Mouse (Mus musculus): ENCODE results near the gene Abcc5. TPM values are rescaled to one million over a fixed set of nuclear protein-coding genes. Genes with fewer than 3 reads are reported as not detected.
"Not testable (repeated sequence)": the region's sequence is repeated elsewhere in the genome, so short reads cannot be mapped to it uniquely, and the experiment has no call there.

The Abcc5 gene
- polyA plus RNA-seq, 2 experiments from 2014 or later, result 36.6 to 41.9 TPM

DNA sequence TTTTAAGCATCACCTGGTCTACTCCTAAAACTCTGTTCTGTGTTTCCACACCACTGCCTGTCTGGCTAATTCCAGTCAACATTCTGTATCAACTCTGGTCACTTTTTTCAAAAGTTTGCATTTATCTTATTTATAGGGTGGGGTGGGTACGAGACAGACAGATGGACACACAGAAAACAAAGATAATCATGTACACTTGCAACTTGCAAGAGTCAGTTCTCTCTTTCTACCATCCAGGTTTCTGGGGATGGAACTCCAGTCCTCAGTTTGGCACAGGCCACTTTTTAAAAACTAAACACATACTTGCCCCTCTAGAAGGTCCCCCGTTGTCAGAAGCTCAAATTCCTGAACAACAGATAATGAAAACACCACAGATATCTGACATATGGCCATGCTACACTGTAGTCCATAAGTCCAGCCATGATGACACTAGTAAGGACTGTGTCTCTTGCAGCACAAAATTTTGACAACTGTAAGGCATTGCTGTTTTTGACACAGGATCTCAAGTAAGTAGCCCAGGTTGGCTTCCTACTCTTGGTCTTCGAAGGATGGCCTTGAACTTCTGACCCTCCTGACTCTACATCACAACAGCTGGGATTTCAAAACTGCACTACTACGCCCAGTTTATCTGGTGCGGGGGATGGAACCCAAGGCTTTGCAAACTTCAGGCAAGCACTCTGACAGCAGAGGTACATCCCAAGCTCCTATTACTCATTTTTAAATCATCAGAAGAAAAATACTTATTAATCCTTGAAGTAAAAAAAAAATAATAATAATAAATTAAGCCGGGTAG, 3.1 kb downstream of the Abcc5 start:
- ATAC-seq, result no peak

DNA sequence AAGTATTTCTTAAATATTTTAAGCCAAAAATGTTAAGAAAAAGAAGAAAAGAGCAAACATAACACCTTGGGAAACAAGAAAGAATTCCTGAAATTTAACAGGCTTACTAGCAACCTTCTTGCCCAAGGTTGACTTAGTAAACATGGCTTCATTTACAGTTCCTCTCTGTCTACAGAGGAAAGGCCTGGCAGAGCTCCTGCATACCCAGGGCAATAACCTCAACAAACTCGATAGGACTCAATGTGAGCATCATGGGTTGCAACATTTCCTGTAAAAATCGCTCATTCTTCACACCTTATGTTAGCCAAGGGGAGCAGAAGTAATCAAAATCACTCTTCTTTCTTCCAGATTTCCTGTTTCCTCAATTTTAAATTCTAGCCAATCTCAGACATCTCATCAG, 8.1 kb downstream of the Abcc5 start:
- no peak for ATAC-seq

DNA sequence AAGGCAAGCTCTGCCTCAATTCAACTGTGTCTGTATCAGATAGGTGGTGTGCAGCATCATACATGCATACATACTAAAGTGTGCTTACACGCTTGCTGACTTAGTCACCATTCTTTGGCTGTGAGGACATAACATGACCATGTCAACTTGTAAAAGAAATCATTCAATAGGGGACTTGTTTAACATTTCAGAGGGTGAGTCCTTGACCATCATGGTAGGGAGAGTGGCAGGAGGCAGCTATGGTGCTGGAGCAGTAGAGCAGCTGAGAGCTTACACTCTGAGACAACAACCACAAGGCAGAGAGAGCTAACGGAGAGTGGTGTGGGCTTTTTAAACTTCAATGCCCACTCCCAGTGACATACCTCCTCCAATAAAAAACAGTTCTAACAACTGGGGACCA, 9.9 kb downstream of the Abcc5 start:
- no peak for ATAC-seq

DNA sequence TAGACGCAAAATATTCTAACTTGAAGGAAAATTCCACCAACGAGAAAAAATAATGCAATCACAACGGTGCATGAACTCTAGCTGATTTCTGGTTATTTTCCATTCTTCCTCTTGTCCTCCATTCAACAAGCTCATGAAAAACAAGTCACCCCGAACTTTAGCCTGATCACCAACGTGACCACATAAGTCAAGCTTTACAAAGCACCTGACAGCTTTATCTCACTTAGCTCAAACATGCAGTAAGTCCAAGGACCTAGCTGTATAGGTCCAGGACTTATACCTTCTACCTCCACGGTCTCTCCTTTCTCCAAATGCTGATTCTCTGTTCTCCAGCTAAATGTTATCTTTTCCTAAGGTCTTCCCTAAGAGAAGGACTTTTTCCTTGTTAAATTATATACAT, 10.4 kb downstream of the Abcc5 start:
- no peak for ATAC-seq

DNA sequence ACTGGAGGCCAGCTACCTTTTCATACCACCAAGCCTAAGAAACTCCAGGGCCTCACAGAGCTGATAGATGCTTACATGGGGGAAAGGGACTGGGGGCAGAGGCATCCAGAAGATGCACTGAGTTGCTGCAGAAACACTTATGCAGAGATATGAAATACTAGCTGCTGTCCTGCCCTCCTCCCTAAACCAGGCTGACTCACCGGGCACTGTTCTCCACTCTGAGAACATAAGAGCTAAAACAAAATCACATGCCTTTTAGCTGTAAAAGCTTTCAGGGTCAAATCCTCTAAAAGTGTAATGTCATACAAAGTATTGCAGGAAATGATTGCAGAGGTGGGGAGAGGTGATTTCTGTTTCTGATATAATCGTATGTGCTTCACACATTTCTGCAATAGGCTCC, 11.0 kb downstream of the Abcc5 start:
- ATAC-seq, result no peak

DNA sequence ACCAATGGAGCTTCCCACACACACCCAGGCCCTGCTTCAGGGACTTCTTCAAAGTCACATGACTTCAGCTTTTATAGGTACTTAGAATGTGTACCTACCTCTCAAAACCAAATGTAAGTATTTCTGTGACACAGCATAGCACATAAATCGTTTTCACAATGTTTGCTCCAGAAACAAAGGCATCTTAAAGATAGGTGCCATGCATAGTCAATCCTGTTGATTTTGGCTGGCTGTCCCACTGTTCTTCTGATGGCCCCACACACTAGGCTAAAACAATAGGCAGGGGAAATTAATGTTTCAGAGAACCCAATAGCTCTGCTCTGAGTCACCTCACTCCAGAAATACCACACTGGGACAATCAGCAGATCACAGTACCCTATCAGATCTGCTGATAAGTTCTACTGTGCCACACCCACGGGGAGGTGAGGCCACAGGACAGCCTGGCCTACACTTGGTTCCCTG, 12.3 kb downstream of the Abcc5 start:
- no peak for ATAC-seq

DNA sequence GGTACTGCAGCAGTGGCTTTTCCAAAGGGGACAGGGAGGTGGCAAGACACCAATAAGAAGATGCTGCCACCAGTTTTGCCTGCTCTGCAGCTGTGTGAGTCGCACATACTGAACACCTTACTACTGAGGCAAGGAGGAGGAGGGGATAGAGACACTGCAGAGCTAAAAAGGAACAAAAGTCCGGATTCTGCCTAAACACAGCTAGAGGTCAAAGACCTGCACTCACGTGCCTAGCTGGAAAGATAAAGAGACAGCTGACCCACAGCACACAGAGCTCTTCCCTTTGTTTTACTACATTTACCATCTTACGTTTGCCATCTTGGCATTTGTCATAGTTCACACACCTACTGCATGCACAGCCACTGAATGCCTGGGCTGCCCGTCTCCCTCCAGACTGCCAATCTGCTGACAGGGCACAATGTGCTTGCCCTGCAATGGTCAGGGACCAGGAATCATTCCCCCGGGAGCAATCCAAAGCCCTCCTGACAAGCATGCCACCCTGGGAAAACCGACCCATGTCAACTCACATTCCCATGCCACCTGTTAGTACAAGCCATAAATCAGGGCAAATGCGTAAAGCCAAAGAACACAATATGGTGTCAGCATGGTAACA, 14.1 kb downstream of the Abcc5 start:
- ATAC-seq, result no peak

DNA sequence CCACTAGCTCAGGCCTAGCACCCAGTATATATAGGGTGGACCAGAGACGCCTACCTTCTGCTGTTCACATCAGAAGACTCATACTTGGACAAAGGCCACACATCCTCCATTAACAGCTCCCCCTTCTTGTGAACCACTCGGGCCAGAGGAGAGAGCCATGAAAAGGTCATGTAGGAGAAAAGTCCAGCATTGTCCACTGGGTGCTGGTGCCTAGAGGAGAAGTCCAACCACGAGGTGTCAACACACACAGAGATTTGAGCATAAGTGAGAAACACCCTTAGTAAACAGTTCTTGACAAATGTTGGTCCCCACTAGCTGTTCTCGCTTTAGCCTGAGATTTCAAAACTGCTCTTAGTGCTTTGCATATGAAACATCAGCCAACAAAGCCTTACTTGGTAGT, 20.9 kb downstream of the Abcc5 start:
- no peak for ATAC-seq

DNA sequence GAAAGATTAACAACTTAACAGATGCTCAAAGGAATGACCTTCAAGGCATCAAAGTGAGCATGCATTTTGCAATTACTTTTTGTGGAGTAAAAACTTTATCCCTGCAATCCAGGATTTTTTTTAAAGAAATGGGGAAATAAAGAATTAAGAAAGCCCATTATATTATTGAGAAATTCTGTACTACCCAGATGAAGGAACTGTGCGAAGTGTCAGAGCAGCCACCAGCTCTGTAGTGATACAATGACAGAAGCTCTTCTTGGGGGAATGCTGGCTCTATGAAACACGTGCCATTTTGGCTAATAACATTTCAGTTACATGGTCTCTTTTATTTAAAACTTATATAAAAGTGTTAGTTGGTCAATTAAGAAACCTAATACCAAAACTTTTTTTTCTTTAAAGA, 22.9 kb downstream of the Abcc5 start:
- ATAC-seq, result no peak

DNA sequence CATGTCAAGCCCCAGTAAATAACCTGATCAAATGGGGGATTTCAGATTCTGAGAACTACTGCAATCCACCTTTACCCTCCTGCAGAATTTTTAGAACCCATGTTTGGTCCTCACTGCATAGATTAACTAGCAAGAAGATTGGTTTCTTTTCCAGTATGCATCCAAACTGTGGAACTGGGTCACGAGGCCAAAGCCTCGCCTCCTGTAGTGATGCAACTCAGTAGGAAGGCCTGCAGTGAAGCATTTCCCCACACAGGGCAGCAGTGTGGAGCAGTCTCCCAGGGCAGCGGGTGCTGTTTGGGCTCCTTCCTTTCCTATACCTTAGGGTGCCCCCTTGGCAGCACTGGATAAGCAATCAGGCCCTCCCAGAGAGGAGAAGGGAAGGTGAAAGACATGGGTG, 24.6 kb downstream of the Abcc5 start:
- ATAC-seq, result no peak

DNA sequence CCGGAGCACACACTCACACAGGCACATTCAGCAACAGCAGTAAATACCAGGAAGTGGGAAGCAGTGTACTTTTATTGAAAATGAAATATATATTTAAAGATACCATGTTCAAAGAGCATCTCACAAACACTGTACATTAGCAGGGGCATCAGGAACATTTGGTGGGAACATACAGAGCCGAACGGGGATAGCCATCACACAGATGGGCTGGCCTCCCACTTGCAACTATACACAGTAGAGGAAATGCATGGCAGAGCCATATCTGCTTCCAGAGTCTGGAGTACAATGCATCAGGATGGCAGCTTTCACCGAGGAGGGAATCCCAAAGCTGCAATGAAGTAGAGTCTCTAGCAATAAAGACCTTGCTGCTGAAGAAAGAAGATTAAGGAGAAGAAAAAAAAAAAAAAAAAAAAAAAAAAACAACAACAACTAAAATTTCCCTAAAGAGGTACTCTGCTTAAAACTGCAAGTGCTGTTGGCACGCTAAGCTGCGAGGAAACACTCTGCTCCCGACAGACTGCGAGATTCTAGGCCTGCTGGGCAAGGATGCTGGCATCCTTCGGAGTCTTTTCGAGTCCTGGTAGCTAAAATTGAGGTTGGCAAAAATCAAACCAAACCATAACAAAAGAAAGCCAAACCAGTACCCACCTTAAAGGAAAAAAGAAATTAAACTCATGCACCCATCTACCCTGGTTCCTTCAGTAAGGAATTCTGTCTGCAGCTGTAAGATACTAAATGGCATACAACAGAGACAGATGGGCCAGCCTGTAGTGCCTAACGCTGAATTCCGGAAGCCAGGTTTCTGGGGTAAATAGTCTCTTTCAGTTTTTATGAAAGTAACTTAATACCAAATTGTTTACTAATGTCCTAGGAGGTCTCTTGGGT, 25.2 kb downstream of the Abcc5 start:
- no peak for ATAC-seq

DNA sequence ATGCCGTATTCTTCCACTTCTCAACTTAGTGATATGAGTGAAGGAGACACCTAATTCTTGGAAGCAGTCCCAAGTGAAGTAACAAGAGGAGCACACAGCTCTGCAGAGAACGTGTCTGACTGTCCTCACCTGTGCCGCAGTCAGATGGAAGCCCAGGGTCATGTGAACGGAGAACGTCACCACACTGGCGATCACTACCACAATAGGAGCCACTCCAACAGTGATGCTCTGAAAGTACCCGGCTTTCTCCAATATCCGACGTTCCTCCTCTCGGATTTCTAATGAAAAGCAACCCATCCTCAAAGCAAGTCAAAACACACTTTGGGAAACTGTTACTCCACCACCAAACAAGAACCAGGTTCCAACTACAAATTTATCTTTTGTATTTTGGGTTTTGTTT, 29.3 kb downstream of the Abcc5 start:
- ATAC-seq, result no peak

DNA sequence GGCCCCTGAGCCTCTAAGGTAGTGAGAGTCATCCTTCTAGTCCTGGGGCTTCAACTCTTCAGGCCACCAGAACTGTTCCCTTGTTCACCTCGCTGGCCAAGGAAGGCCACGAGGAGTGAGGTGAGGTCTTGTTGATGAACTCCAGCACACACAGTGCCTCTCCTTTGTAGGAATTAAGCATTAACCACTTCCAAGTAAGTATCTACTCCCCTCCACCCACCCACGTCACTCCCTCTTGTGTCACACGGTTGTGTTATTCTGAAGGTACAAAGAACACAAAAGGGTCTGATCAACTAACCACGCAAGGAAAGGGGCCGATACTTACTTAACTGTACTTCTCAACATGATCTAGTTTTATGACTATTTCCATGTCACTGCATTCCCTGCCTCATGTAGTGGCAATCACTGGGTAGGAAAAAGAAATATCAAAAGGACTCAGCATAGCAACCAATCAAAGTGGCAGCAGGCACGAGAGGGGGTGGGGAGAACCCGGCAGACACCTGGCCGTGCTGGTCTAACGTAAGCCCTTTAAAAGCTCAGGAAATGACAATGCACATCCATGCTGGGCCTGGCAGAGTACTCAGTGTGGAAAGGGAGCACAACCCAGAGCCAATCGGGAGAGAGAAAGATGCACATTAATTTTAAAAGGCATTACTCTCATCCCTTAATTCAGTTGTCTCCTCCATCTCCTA, 30.8 kb downstream of the Abcc5 start:
- ATAC-seq, result no peak

DNA sequence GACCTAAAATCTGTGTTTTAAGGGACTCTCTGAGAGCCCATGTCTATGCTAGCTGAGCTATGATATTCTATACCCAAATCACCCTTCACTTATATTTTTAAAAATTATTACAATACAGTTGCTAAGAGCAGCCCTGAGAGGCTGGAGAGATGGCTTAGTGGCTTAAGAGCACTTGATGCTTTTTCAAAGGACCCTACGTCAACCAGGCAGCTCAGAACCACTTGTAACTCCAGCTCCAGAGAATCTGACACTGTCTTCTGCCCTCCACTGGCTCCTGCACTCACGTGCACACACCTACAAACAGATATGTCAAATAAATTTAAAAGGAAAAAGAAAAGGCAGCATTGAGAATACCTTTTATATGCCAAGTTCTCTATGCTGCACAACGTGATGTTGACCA, 34.4 kb downstream of the Abcc5 start:
- ATAC-seq, result no peak

DNA sequence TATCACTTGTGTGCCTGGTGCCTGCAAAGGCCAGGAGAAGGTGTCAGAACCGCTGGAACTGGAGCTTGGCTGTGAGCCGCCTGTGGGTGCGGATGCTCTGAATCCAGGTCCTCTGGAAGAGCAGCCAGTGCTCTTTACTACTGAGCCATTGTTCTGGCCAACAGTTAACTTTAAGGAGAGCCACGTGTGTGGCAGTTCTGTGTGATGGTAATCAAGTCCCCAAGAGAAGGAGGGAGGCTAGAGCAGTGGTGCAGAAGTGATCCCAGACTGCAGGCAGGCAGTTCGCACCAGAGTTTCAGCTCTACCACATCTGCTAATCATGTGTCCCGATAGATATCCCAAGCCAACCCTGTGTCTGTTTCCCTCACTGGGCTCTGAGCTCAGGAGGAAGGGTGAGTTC, 36.0 kb downstream of the Abcc5 start:
- ATAC-seq, result no peak

DNA sequence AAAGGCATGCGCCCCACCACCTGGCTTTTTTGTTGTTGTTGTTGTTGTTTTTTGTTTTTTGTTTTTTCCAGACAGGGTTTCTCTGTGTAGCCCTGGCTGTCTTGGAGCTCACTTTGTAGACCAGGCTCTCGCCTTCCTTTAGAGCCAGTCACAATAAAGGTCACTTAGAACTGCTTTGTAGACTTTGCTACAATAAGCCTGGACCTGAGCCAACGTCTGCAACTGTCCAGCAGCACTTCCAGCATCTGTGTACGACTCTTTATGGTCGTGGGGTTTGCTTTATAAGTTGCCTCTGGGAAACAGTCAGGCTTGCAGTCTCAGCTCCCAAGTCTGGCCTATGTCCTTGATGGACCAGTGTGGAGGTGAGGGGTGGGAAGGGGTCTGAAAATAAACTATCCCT, 45.2 kb downstream of the Abcc5 start:
- ATAC-seq, result no peak

DNA sequence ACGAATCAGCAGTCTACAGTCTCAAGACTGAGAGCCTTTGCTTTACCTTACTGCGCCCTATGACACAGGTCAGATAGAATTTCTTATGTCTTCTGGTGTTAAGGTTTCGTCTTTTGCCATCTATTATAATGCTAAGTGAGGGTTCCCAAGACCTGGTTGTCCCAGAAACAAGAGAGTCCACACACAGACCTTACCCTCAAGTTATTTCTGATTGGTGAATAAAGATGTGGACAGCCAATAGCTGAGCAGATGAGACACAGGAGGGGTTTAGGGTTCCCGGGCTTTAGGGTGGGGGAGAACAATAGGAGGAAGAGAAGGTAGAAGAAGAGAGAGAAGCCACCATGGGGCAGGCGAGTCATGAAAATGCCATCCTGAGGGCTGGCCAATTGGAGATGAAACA, 50.9 kb downstream of the Abcc5 start:
- no peak for ATAC-seq

DNA sequence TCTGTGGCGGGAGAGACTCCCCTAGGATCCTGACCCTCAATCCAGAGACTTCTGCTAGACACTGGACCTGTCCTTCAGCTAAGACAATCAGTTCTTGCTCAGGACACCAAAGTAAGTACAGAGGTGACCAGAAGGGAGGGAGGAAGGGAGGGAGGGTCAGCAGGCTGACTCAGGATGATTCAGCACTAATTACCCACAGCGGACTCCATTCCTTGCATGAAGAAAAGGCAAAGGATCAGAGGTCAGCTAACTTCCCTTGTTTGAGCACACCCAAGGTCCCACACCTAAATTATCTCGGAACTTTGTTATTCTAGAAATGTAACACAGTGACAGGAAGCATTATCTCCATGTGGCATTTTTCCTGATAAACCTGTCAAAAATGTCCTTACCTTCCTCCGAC, 54.5 kb downstream of the Abcc5 start:
- no peak for ATAC-seq

DNA sequence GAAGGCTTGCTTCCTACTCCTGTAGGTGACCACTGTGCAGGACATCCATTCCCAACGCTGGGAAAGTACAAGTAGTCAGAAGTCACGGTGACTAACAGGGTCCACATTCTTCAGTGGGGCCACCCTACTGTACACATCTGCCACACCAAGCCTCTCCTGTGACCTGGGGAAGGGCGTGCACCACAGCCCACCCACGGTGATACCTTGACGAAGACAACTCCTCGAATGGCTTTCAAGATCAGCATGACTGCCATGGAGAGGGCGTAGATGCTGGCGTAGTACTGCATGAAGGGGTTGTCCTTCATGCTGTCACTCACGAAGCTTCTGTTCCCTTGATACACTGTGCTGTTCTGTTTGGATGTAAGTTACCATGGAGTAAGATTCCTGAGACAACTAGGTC, 58.0 kb downstream of the Abcc5 start:
- ATAC-seq, result no peak

DNA sequence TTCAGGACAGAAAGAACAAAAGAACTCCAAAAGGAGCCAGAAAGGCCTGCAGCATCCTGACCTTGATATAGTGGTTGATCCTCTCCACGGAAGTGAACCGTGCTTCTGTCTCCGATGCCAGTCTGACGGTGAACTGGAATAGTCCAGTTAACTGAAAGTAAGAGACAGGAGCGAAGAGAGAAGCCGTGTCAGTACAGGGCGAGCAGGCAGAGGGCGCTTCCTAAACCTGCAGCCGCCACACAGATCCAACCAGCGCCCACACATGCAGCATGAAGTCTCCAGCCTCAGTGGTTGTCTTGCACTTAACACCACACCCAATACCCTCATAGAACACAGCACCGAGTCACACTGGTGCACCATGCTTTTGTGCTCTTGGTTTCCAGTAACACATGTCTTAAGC, 64.1 kb downstream of the Abcc5 start:
- ATAC-seq, result no peak

DNA sequence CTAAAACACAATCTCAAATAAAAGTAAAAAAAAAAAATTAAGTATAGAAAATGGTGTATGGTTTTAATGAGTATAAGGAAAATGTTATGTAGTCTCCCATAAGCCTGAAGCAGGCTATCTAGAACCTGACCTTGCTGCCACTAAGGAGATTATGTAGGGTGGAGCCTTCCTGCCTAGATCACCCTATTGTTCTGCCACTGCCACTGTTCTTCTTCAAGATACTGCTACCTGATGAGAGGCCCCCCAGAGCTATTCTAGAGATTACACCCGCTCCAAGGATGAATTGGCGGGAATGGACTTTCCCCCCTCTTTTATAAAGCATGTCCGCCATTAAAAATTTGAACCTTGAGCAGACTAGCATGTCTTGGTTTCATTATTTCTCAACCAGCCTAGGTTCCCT, 64.7 kb downstream of the Abcc5 start:
- not testable (repeated sequence) for ATAC-seq

DNA sequence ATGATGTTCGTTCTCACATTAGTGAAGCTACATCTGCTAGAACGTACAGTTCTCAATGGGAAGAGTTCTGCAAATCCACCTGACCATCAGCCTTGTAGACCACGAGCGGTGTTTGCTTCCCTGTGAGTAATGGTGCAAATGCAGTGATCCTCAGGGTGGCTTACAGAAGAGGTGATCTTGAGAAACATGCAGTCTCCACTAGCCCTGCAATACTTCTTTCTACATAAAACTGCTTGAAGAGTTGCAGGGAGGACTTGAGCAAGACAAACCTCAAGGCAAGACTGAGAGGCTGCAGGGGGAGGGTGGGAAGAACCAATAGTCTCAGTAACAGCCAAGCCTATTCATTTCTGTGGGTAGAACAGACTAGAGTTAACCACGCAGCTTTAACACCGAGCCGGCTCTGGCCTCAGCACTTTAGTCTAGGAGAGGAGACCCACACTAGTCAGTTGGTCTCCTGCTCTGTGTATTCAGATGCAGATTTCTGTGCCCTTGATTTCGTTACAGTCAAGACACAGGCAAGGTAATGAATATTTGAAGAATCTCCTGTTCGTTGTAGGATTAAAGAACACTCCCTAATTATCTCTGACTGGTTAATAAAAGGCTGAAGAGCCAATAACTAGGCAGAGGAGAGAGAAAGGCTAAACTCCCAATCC, 66.4 kb downstream of the Abcc5 start:
- ATAC-seq, result no peak

Data from CD4-positive, CD25-positive, alpha-beta regulatory T cell, adult 4 months (primary cell).